ENCODE assay signal across 8 mouse cellular contexts in the genomic region with DNA sequence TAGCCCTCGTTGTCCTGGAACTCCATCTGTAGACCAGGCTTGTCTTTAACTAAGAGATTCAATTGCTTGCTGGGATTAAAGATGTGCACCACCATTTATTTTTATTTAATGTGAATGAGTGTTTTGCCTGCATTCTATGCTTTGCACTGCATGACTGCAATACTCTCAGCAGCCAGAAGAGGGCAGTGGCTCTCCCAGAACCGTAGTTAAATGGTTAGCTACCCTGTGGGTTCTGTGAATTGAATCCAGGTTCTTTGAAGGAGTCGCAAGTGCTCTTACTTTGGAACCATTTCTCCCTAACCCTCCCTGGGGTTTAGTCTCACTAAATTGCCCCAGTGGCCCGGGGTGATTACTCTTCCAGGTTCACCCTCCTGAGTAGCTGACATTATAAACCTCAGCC. TPM values are rescaled to one million over a fixed set of nuclear protein-coding genes. Genes with fewer than 3 reads are reported as not detected.
DNase-seq lines count a peak whose midpoint lies in the region; ATAC-seq and TF ChIP-seq lines count a peak whose summit lies in the region.

No protein-coding gene starts in this region.

- no peaks in the 10 kb centered on the region for H3K27me3 ChIP-seq in cerebellum, adult 2 months (ENCODE audit: control insufficient read depth, insufficient read depth, low read length)
- H3K27me3 ChIP-seq in liver, embryonic 11.5 days (replicated peaks; ENCODE audit: control insufficient read depth, insufficient read depth, low read length) = no peaks in the 10 kb centered on the region
- no peaks in the 10 kb centered on the region for H3K27me3 ChIP-seq in liver, postnatal 0 days (ENCODE audit: insufficient read depth, low read length)
- H3K27me3 ChIP-seq in stomach, postnatal 0 days (ENCODE audit: control insufficient read depth, insufficient read depth, low read length) = no peaks in the 10 kb centered on the region

- no peaks in the 10 kb centered on the region for H3K9me3 ChIP-seq in liver, embryonic 11.5 days (ENCODE audit: control insufficient read depth, low read length)
- H3K9me3 ChIP-seq in liver, postnatal 0 days (ENCODE audit: low read length) = no peaks in the 10 kb centered on the region
- H3K9me3 ChIP-seq in stomach, postnatal 0 days (ENCODE audit: control insufficient read depth, low read length) = no peaks in the 10 kb centered on the region

- 19% methylated on average over 4 of the region's 4 CpGs for WGBS in cerebellum, adult 2 months
- 15% methylated on average over 4 of the region's 4 CpGs for WGBS in liver, embryonic 11.5 days
- WGBS in liver, postnatal 0 days (ENCODE audit: insufficient replicate concordance) = 17% methylated on average over 4 of the region's 4 CpGs
- WGBS in stomach, postnatal 0 days = 32% methylated on average over 4 of the region's 4 CpGs

- peak; percentile 57; the same call in 1 of the 2 replicates for TF ChIP-seq CTCF in cerebellum, adult 2 months (IDR thresholded peaks at IDR 0.05; ENCODE audit: borderline replicate concordance, insufficient read depth, low read depth, low read length)
- TF ChIP-seq CTCF in brain, embryonic 14.5 days (IDR thresholded peaks at IDR 0.05; ENCODE audit: borderline replicate concordance, extremely low read depth, insufficient read depth, insufficient read length) = peak; percentile 63; the same call in 1 of the 2 replicates
- peak; percentile 93 for TF ChIP-seq CTCF in liver, postnatal 0 days (IDR thresholded peaks at IDR 0.05; ENCODE audit: low read depth)
- TF ChIP-seq CTCF in stomach, postnatal 0 days (IDR thresholded peaks at IDR 0.05; ENCODE audit: low read depth) = peak; percentile 81

- no peaks in the 10 kb centered on the region for H3K4me1 ChIP-seq in cerebellum, adult 2 months (ENCODE audit: control insufficient read depth, insufficient read depth, low read length)
- no peaks in the 10 kb centered on the region for H3K4me1 ChIP-seq in liver, embryonic 11.5 days (replicated peaks; ENCODE audit: control insufficient read depth, insufficient read depth, low read length)
- H3K4me1 ChIP-seq in liver, postnatal 0 days (ENCODE audit: insufficient read depth) = peaks cover 6% of the 10 kb centered on the region; the same call in 1 of the 2 replicates
- no peaks in the 10 kb centered on the region for H3K4me1 ChIP-seq in stomach, postnatal 0 days (replicated peaks; ENCODE audit: control insufficient read depth, insufficient read depth)

- TF ChIP-seq EP300 in liver, postnatal 0 days (IDR thresholded peaks at IDR 0.05; ENCODE audit: low read depth) = no peak
- TF ChIP-seq EP300 in stomach, postnatal 0 days (optimal IDR thresholded peaks at IDR 0.05) = no peak

- no peak for ATAC-seq in liver, embryonic 11.5 days (replicated peaks; ENCODE audit: low FRiP score)
- ATAC-seq in liver, postnatal 0 days = no peak
- ATAC-seq in stomach, postnatal 0 days (ENCODE audit: low FRiP score, low TSS enrichment) = no peak

- no peak for DNase-seq in cerebellum, adult 2 months
- DNase-seq in cerebellum, adult 9-10 months = no peak
- peak; percentile 85 for DNase-seq in liver
- no peak for DNase-seq in liver, embryonic 11.5 days (ENCODE audit: low spot score)
- DNase-seq in brain, embryonic 14.5 days (ENCODE audit: low read depth) = peak; percentile 41
- DNase-seq in liver, postnatal 0 days = peak; percentile 80
- DNase-seq in stomach, postnatal 0 days (ENCODE audit: low spot score) = peak; percentile 63
- DNase-seq in frontal cortex, postnatal 36 days (ENCODE audit: low spot score in 2 of 2) = no peak

- no peak overlapping the region for H3K27ac ChIP-seq in cerebellum, adult 2 months (ENCODE audit: insufficient read depth, low read length)
- H3K27ac ChIP-seq in liver, embryonic 11.5 days (ENCODE audit: low read depth, low read length) = no peak overlapping the region
- no peak overlapping the region for H3K27ac ChIP-seq in liver, postnatal 0 days (ENCODE audit: low read depth)
- no peak overlapping the region for H3K27ac ChIP-seq in stomach, postnatal 0 days (replicated peaks)

- H3K4me2 ChIP-seq in liver, embryonic 11.5 days = no peak overlapping the region
- no peak overlapping the region for H3K4me2 ChIP-seq in liver, postnatal 0 days (ENCODE audit: low read depth, low read length)
- no peak overlapping the region for H3K4me2 ChIP-seq in stomach, postnatal 0 days (replicated peaks; ENCODE audit: low read depth)

- H3K9ac ChIP-seq in liver, embryonic 11.5 days (ENCODE audit: low read depth, low read length) = no peak overlapping the region
- no peak overlapping the region for H3K9ac ChIP-seq in liver, postnatal 0 days (replicated peaks)
- H3K9ac ChIP-seq in stomach, postnatal 0 days (ENCODE audit: low read length) = no peak overlapping the region

- H3K4me3 ChIP-seq in cerebellum, adult 2 months (replicated peaks; ENCODE audit: insufficient read depth, low read depth, low read length) = no peak overlapping the region
- no peak overlapping the region for H3K4me3 ChIP-seq in liver, embryonic 11.5 days (ENCODE audit: low read depth, low read length)
- no peak overlapping the region for H3K4me3 ChIP-seq in liver, postnatal 0 days (ENCODE audit: low read depth, low read length)
- no peak overlapping the region for H3K4me3 ChIP-seq in stomach, postnatal 0 days (ENCODE audit: low read depth, low read length)

- no peaks in the 10 kb centered on the region for H3K36me3 ChIP-seq in liver, embryonic 11.5 days (ENCODE audit: control insufficient read depth, insufficient read depth, low read length)
- no peaks in the 10 kb centered on the region for H3K36me3 ChIP-seq in liver, postnatal 0 days (replicated peaks; ENCODE audit: insufficient read depth, low read length)
- H3K36me3 ChIP-seq in stomach, postnatal 0 days (ENCODE audit: control insufficient read depth, insufficient read depth, low read length) = no peaks in the 10 kb centered on the region

- TF ChIP-seq POLR2A in cerebellum, adult 2 months (IDR thresholded peaks at IDR 0.05; ENCODE audit: borderline replicate concordance, insufficient read depth, low read length) = no peak
- no peak for TF ChIP-seq POLR2A in brain, embryonic 14.5 days (IDR thresholded peaks at IDR 0.05; ENCODE audit: borderline replicate concordance, extremely low read depth, insufficient read depth, insufficient read length, poor library complexity, severe bottlenecking)

RNA-seq across cellular contexts. Expression of gene Usp7, which starts 14.6 kb away (rescaled TPM):
- 116 and 119 TPM in 2 replicates for polyA plus RNA-seq in cerebellum, adult 2 months (2012; rRNA removed)
- 34.6 and 43.3 TPM in 2 replicates for polyA plus RNA-seq in liver, embryonic 11.5 days (2014; fragmentation: Nextera tagmentation; extraction: Ambion mirVana)
- 103 and 127 TPM in 2 replicates for polyA plus RNA-seq in brain, embryonic 14.5 days (2012; rRNA removed)
- polyA plus RNA-seq in liver, postnatal 0 days (2015; fragmentation: Nextera tagmentation; extraction: Ambion mirVana) = 15.8 and 17.7 TPM in 2 replicates
- polyA plus RNA-seq in stomach, postnatal 0 days (2015; fragmentation: Nextera tagmentation; extraction: Ambion mirVana) = 15.7 and 18.1 TPM in 2 replicates

RNA-seq across cellular contexts. Expression of gene 1810013L24Rik, which starts 23.2 kb away (rescaled TPM):
- polyA plus RNA-seq in cerebellum, adult 2 months (2012; rRNA removed) = 51.2 and 52.6 TPM in 2 replicates
- polyA plus RNA-seq in liver, embryonic 11.5 days (2014; fragmentation: Nextera tagmentation; extraction: Ambion mirVana) = 12.5 and 13.8 TPM in 2 replicates
- polyA plus RNA-seq in brain, embryonic 14.5 days (2012; rRNA removed) = 35.2 and 52.2 TPM in 2 replicates
- 7.1 and 7.5 TPM in 2 replicates for polyA plus RNA-seq in liver, postnatal 0 days (2015; fragmentation: Nextera tagmentation; extraction: Ambion mirVana)
- 15.6 and 16.3 TPM in 2 replicates for polyA plus RNA-seq in stomach, postnatal 0 days (2015; fragmentation: Nextera tagmentation; extraction: Ambion mirVana)

Comparison
In these comparisons a context has a peak if more than half of its experiments do, and no peak if none do; other contexts are left out.
1. DNase-seq: peak in liver (single experiment), brain, embryonic 14.5 days (single experiment), liver, postnatal 0 days (single experiment) and stomach, postnatal 0 days (single experiment); none in cerebellum, adult 2 months (0 of 2), cerebellum, adult 9-10 months (single experiment), liver, embryonic 11.5 days (single experiment) and frontal cortex, postnatal 36 days (0 of 2).
2. Peak in every context shown above with its lines, with median percentiles within 50 percentile points of each other: CTCF ChIP-seq.